Mouse (Mus musculus): ENCODE results near the gene Dgke.

Gene Dgke

GRCm38 (mm10) chr11:89038496-89038895 lies 28.2 kb downstream of the Dgke start:
- DNase-seq (ENCODE audit: low read depth, low spot score), result no peak

GRCm38 (mm10) chr11:89035552-89035951 lies 31.1 kb downstream of the Dgke start:
- no peak for DNase-seq (ENCODE audit: low read depth, low spot score)

GRCm38 (mm10) chr11:89034592-89034991 lies 32.1 kb downstream of the Dgke start:
- no peak for DNase-seq (ENCODE audit: low read depth, low spot score)

- no peak for DNase-seq (ENCODE audit: low read depth, low spot score)
Observed at GRCm38 (mm10) chr11:89031189-89031588, 35.5 kb downstream of the Dgke start.

- no peak for DNase-seq (ENCODE audit: low read depth, low spot score)
Observed at GRCm38 (mm10) chr11:89030552-89030951, 36.1 kb downstream of the Dgke start.

GRCm38 (mm10) chr11:89028871-89029405 lies 37.7 kb downstream of the Dgke start:
- no peak for DNase-seq (ENCODE audit: low read depth, low spot score)

- DNase-seq (ENCODE audit: low read depth, low spot score), result no peak
Observed at GRCm38 (mm10) chr11:89027955-89028361, 38.7 kb downstream of the Dgke start.

GRCm38 (mm10) chr11:89026117-89026516 lies 40.5 kb downstream of the Dgke start:
- no peak for DNase-seq (ENCODE audit: low read depth, low spot score)

GRCm38 (mm10) chr11:89025603-89026002 lies 41.0 kb downstream of the Dgke start:
- no peak for DNase-seq (ENCODE audit: low read depth, low spot score)

GRCm38 (mm10) chr11:89024181-89024881 lies 42.3 kb downstream of the Dgke start:
- DNase-seq (ENCODE audit: low read depth, low spot score), result no peak

GRCm38 (mm10) chr11:89023477-89023876 lies 43.2 kb downstream of the Dgke start:
- DNase-seq (ENCODE audit: low read depth, low spot score), result no peak

- peak; percentile 15 for DNase-seq (ENCODE audit: low read depth, low spot score)
Observed at GRCm38 (mm10) chr11:89022120-89022731, 44.4 kb downstream of the Dgke start.

- DNase-seq (ENCODE audit: low read depth, low spot score), result no peak
Observed at GRCm38 (mm10) chr11:89021687-89022086, 45.0 kb downstream of the Dgke start.

- no peak for DNase-seq (ENCODE audit: low read depth, low spot score)
Observed at GRCm38 (mm10) chr11:89020681-89021305, 45.9 kb downstream of the Dgke start.

- no peak for DNase-seq (ENCODE audit: low read depth, low spot score)
Observed at GRCm38 (mm10) chr11:89017514-89018182, 49.0 kb downstream of the Dgke start.

GRCm38 (mm10) chr11:89012241-89012640 lies 54.4 kb downstream of the Dgke start:
- DNase-seq (ENCODE audit: low read depth, low spot score), result no peak

- no peak for DNase-seq (ENCODE audit: low read depth, low spot score)
Observed at GRCm38 (mm10) chr11:89009496-89009895, 57.2 kb downstream of the Dgke start.

- no peak for DNase-seq (ENCODE audit: low read depth, low spot score)
Observed at GRCm38 (mm10) chr11:89009066-89009465, 57.6 kb downstream of the Dgke start.

GRCm38 (mm10) chr11:89007582-89007981 lies 59.1 kb downstream of the Dgke start:
- DNase-seq (ENCODE audit: low read depth, low spot score), result no peak

- no peak for DNase-seq (ENCODE audit: low read depth, low spot score)
Observed at GRCm38 (mm10) chr11:89006404-89006803, 60.2 kb downstream of the Dgke start.

GRCm38 (mm10) chr11:89005473-89005872 lies 61.2 kb downstream of the Dgke start:
- no peak for DNase-seq (ENCODE audit: low read depth, low spot score)

- no peak for DNase-seq (ENCODE audit: low read depth, low spot score)
Observed at GRCm38 (mm10) chr11:89003726-89004125, 62.9 kb downstream of the Dgke start.

Data from telencephalon, adult 2 months (tissue).